Mouse (Mus musculus): ENCODE measurements around the gene Nacc1. TPM values are rescaled to one million over a fixed set of nuclear protein-coding genes. Genes with fewer than 3 reads are reported as not detected.

The Nacc1 gene
- polyA plus RNA-seq, 1 experiment from 2014 or later: 25.2 TPM

GRCm38 (mm10) chr8:84722530-84722849 is 34.8 kb upstream of the Nacc1 start:
- Histone ChIP-seq H3K9me3 (ENCODE audit: control insufficient read depth, low read length) (no peaks in the 10 kb centered on the region), H3K27ac (ENCODE audit: low read depth, low read length) (peak overlapping the region; percentile 91), H3K9ac (ENCODE audit: low read depth, low read length) (peak overlapping the region; percentile 73), H3K4me1 (replicated peaks; ENCODE audit: control insufficient read depth, insufficient read depth, low read length) (peaks cover 59% of the 10 kb centered on the region), H3K4me3 (ENCODE audit: low read depth, low read length) (peak overlapping the region; percentile 48), H3K27me3 (replicated peaks; ENCODE audit: control insufficient read depth, insufficient read depth, low read length) (peaks cover 18% of the 10 kb centered on the region), H3K4me2 (peak overlapping the region; percentile 75), H3K36me3 (ENCODE audit: control insufficient read depth, insufficient read depth, low read length) (no peaks in the 10 kb centered on the region; the same call in 1 of the 2 replicates)
- DNase-seq (ENCODE audit: low spot score): no peak
- 0 out of 2 replicates have a peak, but pooled peaks have one; percentile 4 for ATAC-seq (replicated peaks; ENCODE audit: low FRiP score)
- 54% methylated on average over 6 of the region's 6 CpGs for WGBS

DNA sequence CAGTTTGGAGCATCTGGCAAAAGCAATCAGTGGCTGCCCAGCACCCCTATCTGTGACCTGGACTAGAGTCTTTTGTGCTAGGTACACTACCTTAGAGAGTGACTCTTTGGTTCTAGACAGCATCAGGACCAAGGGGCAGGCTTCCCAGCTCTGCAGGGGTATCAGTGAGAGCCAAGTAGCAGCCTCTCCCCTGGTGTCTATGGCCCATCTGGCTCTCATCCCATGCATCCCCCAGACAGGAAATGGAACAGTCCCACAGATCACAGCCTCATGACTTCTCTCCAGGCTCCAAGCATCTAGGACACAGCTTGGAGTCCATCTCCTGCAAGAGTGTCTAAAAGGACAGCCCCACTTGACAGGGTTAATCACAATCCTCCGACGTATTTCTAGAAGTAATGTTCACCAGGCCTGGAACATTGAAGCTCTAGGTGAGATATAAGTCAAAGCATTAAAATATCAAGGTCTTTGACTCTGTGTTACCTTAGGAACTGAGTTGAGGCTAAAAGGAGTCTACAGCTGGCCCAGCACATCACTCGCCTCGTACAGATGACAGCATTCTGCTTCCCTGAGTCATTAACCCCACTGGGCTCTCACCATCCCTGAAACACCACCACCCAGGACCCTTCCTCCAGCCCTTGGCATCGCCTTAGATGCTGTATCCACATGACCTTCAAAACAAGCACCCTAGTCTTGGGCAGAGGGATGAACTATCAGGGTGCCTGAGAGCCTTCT is 31.5 kb upstream of the Nacc1 start:
- 71% methylated on average over 5 of the region's 5 CpGs for WGBS
- Histone ChIP-seq H3K4me2 (no peak overlapping the region), H3K9ac (ENCODE audit: low read depth, low read length) (no peak overlapping the region), H3K4me1 (replicated peaks; ENCODE audit: control insufficient read depth, insufficient read depth, low read length) (peaks cover 28% of the 10 kb centered on the region), H3K36me3 (ENCODE audit: control insufficient read depth, insufficient read depth, low read length) (no peaks in the 10 kb centered on the region), H3K4me3 (ENCODE audit: low read depth, low read length) (no peak overlapping the region), H3K27ac (ENCODE audit: low read depth, low read length) (no peak overlapping the region), H3K9me3 (ENCODE audit: control insufficient read depth, low read length) (no peaks in the 10 kb centered on the region), H3K27me3 (replicated peaks; ENCODE audit: control insufficient read depth, insufficient read depth, low read length) (peaks cover 46% of the 10 kb centered on the region)
- no peak for ATAC-seq (replicated peaks; ENCODE audit: low FRiP score)
- no peak for DNase-seq (ENCODE audit: low spot score)

- Histone ChIP-seq H3K27me3 (replicated peaks; ENCODE audit: control insufficient read depth, insufficient read depth, low read length) (peaks cover 52% of the 10 kb centered on the region), H3K9me3 (ENCODE audit: control insufficient read depth, low read length) (no peaks in the 10 kb centered on the region), H3K36me3 (ENCODE audit: control insufficient read depth, insufficient read depth, low read length) (no peaks in the 10 kb centered on the region), H3K27ac (ENCODE audit: low read depth, low read length) (no peak overlapping the region), H3K9ac (ENCODE audit: low read depth, low read length) (no peak overlapping the region), H3K4me1 (replicated peaks; ENCODE audit: control insufficient read depth, insufficient read depth, low read length) (peaks cover 21% of the 10 kb centered on the region), H3K4me3 (ENCODE audit: low read depth, low read length) (no peak overlapping the region), H3K4me2 (no peak overlapping the region)
- ATAC-seq (replicated peaks; ENCODE audit: low FRiP score) (no peak), DNase-seq (ENCODE audit: low spot score) (no peak)
- 85% methylated on average over 5 of the region's 5 CpGs for WGBS
Measured at GRCm38 (mm10) chr8:84718476-84718875, 30.8 kb upstream of the Nacc1 start.

DNA sequence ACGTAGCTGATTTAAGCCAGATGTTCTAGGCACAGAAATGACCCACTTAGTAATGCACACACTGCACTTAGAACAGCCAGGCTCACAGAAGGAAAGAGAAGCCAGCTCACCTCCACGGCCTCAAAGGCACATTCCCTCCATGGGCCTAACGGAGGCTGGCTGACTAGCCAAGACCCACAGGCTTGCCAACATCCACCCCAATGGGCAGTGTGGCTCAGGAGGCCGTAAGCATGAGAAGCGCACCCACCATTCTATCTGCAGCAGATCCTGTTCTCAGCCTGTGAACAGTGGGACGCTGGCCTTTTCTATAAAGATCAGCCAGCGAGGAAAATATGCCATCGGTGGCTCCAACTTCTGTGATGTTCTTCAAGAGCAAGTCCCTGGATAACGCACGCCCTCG is 29.1 kb upstream of the Nacc1 start:
- DNase-seq (ENCODE audit: low spot score): no peak
- Histone ChIP-seq H3K4me3 (ENCODE audit: low read depth, low read length) (no peak overlapping the region), H3K27me3 (replicated peaks; ENCODE audit: control insufficient read depth, insufficient read depth, low read length) (peaks cover 58% of the 10 kb centered on the region), H3K36me3 (ENCODE audit: control insufficient read depth, insufficient read depth, low read length) (no peaks in the 10 kb centered on the region), H3K9ac (ENCODE audit: low read depth, low read length) (no peak overlapping the region), H3K4me2 (no peak overlapping the region), H3K9me3 (ENCODE audit: control insufficient read depth, low read length) (no peaks in the 10 kb centered on the region), H3K27ac (ENCODE audit: low read depth, low read length) (no peak overlapping the region), H3K4me1 (replicated peaks; ENCODE audit: control insufficient read depth, insufficient read depth, low read length) (peaks cover 15% of the 10 kb centered on the region)
- 89% methylated on average over 11 of the region's 11 CpGs for WGBS
- ATAC-seq (replicated peaks; ENCODE audit: low FRiP score): no peak

DNA sequence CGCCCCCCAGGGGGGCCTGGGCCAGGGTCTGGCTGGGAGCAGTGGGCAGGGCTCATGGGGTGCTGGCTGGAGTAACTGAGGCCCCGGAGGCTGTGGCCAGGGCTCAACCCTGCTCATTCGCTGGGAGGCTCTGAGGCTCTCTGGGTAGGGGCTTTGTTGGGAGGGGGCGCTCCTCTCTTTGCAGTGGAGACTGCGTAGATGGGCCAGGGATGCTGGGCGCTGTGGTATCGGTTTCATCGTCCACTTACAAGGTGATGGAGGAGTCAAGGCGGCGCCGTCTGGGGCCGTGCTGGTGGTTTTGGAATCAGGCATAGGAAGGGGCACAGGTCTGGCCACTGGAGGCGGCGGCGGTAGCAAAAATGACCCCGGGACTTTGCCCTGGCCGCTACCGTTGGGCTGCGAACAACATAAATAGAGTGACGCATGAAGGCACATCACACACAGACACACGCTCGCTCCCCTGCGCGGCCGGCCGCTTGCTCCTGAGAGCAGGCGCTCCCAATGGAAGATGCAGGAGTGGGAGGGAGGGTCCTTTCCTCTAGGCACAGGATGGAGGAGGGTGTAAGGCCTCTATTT is 28.3 kb upstream of the Nacc1 start:
- H3K4me1 ChIP-seq (replicated peaks; ENCODE audit: control insufficient read depth, insufficient read depth, low read length): peaks cover 13% of the 10 kb centered on the region
- no peaks in the 10 kb centered on the region for H3K36me3 ChIP-seq (ENCODE audit: control insufficient read depth, insufficient read depth, low read length)
- H3K9ac ChIP-seq (ENCODE audit: low read depth, low read length): peak overlapping the region; percentile 3; the same call in 1 of the 2 replicates
- H3K4me2 ChIP-seq: peak overlapping the region; percentile 38
- no peak overlapping the region for H3K27ac ChIP-seq (ENCODE audit: low read depth, low read length)
- no peaks in the 10 kb centered on the region for H3K9me3 ChIP-seq (ENCODE audit: control insufficient read depth, low read length)
- DNase-seq (ENCODE audit: low spot score) (no peak), ATAC-seq (replicated peaks; ENCODE audit: low FRiP score) (no peak)
- 0 out of 2 replicates have a peak overlapping the region, but pooled peaks have one; percentile 17 for H3K4me3 ChIP-seq (ENCODE audit: low read depth, low read length)
- peaks cover 61% of the 10 kb centered on the region for H3K27me3 ChIP-seq (replicated peaks; ENCODE audit: control insufficient read depth, insufficient read depth, low read length)
- WGBS: 28% methylated on average over 27 of the region's 27 CpGs

- DNase-seq (ENCODE audit: low spot score): no peak
- Histone ChIP-seq H3K9ac (ENCODE audit: low read depth, low read length) (no peak overlapping the region), H3K36me3 (ENCODE audit: control insufficient read depth, insufficient read depth, low read length) (no peaks in the 10 kb centered on the region), H3K9me3 (ENCODE audit: control insufficient read depth, low read length) (no peaks in the 10 kb centered on the region), H3K4me3 (ENCODE audit: low read depth, low read length) (no peak overlapping the region), H3K27ac (ENCODE audit: low read depth, low read length) (no peak overlapping the region), H3K27me3 (replicated peaks; ENCODE audit: control insufficient read depth, insufficient read depth, low read length) (peaks cover 51% of the 10 kb centered on the region), H3K4me1 (replicated peaks; ENCODE audit: control insufficient read depth, insufficient read depth, low read length) (peaks cover 14% of the 10 kb centered on the region), H3K4me2 (no peak overlapping the region)
- WGBS: 65% methylated on average over 4 of the region's 4 CpGs
- no peak for ATAC-seq (replicated peaks; ENCODE audit: low FRiP score)
Measured at GRCm38 (mm10) chr8:84714161-84714560, 26.5 kb upstream of the Nacc1 start.

- peak overlapping the region; percentile 46; the same call in 1 of the 2 replicates for H3K27ac ChIP-seq (ENCODE audit: low read depth, low read length)
- 67% methylated on average over 4 of the region's 4 CpGs for WGBS
- H3K9ac ChIP-seq (ENCODE audit: low read depth, low read length): no peak overlapping the region
- no peak overlapping the region for H3K4me3 ChIP-seq (ENCODE audit: low read depth, low read length)
- peaks cover 21% of the 10 kb centered on the region for H3K4me1 ChIP-seq (replicated peaks; ENCODE audit: control insufficient read depth, insufficient read depth, low read length)
- H3K36me3 ChIP-seq (ENCODE audit: control insufficient read depth, insufficient read depth, low read length): no peaks in the 10 kb centered on the region
- DNase-seq (ENCODE audit: low spot score) (no peak), ATAC-seq (replicated peaks; ENCODE audit: low FRiP score) (no peak)
- peaks cover 58% of the 10 kb centered on the region for H3K27me3 ChIP-seq (replicated peaks; ENCODE audit: control insufficient read depth, insufficient read depth, low read length)
- H3K4me2 ChIP-seq: no peak overlapping the region
- no peaks in the 10 kb centered on the region for H3K9me3 ChIP-seq (ENCODE audit: control insufficient read depth, low read length)
Measured at GRCm38 (mm10) chr8:84713381-84713780, 25.7 kb upstream of the Nacc1 start.

- H3K4me2 ChIP-seq: no peak overlapping the region
- H3K9ac ChIP-seq (ENCODE audit: low read depth, low read length): no peak overlapping the region
- H3K9me3 ChIP-seq (ENCODE audit: control insufficient read depth, low read length): no peaks in the 10 kb centered on the region
- H3K27me3 ChIP-seq (replicated peaks; ENCODE audit: control insufficient read depth, insufficient read depth, low read length): peaks cover 59% of the 10 kb centered on the region
- H3K4me1 ChIP-seq (replicated peaks; ENCODE audit: control insufficient read depth, insufficient read depth, low read length): peaks cover 27% of the 10 kb centered on the region
- H3K27ac ChIP-seq (ENCODE audit: low read depth, low read length): peak overlapping the region; percentile 46
- ATAC-seq (replicated peaks; ENCODE audit: low FRiP score): no peak
- no peaks in the 10 kb centered on the region for H3K36me3 ChIP-seq (ENCODE audit: control insufficient read depth, insufficient read depth, low read length)
- 38% methylated on average over 3 of the region's 3 CpGs for WGBS
- H3K4me3 ChIP-seq (ENCODE audit: low read depth, low read length): no peak overlapping the region
- DNase-seq (ENCODE audit: low spot score): no peak
Measured at GRCm38 (mm10) chr8:84712759-84713120, 25.1 kb upstream of the Nacc1 start.
